Mouse (Mus musculus): Measurements from ENCODE around the gene Exosc7.

DNA sequence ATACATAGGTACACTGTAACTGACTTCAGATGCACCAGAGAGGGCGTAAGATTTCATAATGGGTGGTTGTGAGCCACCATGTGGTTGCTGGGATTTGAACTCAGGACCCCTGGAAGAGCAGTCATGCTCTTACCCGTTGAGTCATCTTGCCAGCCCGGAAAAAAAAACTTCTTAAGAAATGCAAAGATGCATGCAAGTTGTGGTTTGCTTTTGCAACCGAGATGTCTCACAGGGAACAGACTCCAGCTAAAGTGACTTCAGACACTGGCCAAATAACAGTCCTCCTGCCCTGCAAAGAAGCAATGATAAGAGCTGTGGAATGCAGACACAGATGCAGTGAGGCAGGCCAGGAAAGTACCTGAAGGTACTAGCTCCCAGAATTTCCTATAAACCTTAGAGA is 22.2 kb upstream of the Exosc7 start:
- TF ChIP-seq CTCF (IDR thresholded peaks at IDR 0.05; ENCODE audit: control insufficient read depth, insufficient read depth, insufficient replicate concordance, low read depth, low read length) (no peak), POLR2A (IDR thresholded peaks at IDR 0.05; ENCODE audit: control insufficient read depth, low read depth, low read length) (no peak)
